Mouse (Mus musculus) ES-E14 (cell line): ENCODE results near the gene Stum.

Experiments
- CHD2 ChIP-seq: IDR thresholded peaks from 2 replicates; pipeline ENCODE4 v1.6.1; 2014; ENCODE audit warnings: mild to moderate bottlenecking, low read depth, low read length, inconsistent platforms
- HCFC1 ChIP-seq: IDR thresholded peaks from 2 replicates; pipeline ENCODE4 v1.6.1; 2012; ENCODE audit warnings: low read length, inconsistent platforms, borderline replicate concordance; ENCODE audit not compliant: insufficient read depth
- MAFK ChIP-seq: IDR thresholded peaks from 2 replicates; pipeline ENCODE4 v1.6.1; 2014; ENCODE audit warnings: mild to moderate bottlenecking, low read depth, low read length, inconsistent platforms; ENCODE audit not compliant: insufficient read depth
- ZC3H11A ChIP-seq: IDR thresholded peaks from 2 replicates; pipeline ENCODE4 v1.6.1; 2012; ENCODE audit warnings: low read depth, mild to moderate bottlenecking, inconsistent platforms, low read length, borderline replicate concordance
- ZNF384 ChIP-seq: IDR thresholded peaks from 2 replicates; pipeline ENCODE4 v1.6.1; 2012; ENCODE audit warnings: low read depth, low read length, inconsistent platforms

GRCm38 (mm10) chr1:180387750-180388480 lies 95.4 kb downstream of the Stum start:
- TF ChIP-seq MAFK = no peak
- TF ChIP-seq CHD2 = no peak
- no peak for TF ChIP-seq ZC3H11A
- TF ChIP-seq ZNF384 = 0 out of 2 replicates have a peak, but pooled peaks have one; percentile 36
- no peak for TF ChIP-seq HCFC1
